Mouse (Mus musculus) B cell, adult 2 months (primary cell): ENCODE results near the gene Vps52.
"Not testable (repeated sequence)": the region's sequence is repeated elsewhere in the genome, so short reads cannot be mapped to it uniquely, and the experiment has no call there.

Experiments used
- DNase-seq, 2 experiments: peaks; one replicate each; pipeline ENCODE4 v3.0.0; 2022

Vps52 gene

DNA sequence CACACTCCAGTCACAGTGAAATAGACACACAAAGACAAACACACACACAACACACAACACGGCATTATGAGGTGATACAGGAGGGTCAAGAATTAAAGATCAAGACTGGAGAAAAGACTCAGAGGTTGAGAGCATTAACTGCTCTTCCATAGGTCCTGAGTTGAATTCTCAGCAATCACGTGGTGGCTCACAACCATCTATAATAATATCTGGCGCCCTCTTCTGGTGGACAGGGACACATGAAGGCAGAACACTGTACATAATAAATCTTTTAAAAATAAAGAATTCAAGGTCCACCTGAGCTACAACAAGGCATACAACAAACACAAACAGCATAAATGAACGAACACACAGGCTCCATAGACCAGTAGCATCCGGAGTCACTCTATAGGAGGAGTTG, 13.3 kb downstream of the Vps52 start:
- DNase-seq, result peak; percentile 82 to 83

GRCm38 (mm10) chr17:33969394-33969793, 13.8 kb downstream of the Vps52 start:
- DNase-seq, result peak; percentile 62 to 67

- DNase-seq, result peak in 1 of 2 experiments; percentile 26
These were observed 17.1 kb downstream of the Vps52 start for GRCm38 (mm10) chr17:33972691-33973090.

- DNase-seq, result no peak
These were observed 18.0 kb downstream of the Vps52 start for GRCm38 (mm10) chr17:33973572-33973971.

- peak in 1 of 2 experiments; percentile 34 for DNase-seq
These were observed 22.4 kb downstream of the Vps52 start for GRCm38 (mm10) chr17:33977861-33978557.

DNA sequence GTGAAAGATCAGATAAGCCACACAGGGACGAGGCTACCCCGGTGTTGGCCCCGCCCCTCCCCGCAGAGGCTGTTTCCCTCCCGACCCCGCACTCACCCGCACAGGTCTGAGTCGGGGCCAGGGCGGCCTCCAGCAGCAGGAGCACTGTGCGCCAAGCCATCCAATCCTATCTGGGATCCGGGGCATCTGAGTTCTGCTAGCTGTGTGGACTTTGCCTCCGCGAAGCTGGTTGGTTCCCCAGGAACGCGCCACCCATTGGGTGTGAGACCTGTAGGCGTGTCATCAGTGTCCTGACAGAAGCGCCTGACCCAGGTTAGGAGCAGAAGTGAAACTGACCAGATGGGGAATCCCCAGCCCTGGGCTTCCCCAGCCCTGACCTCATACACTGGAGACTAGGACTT, 23.0 kb downstream of the Vps52 start:
- DNase-seq, result peak; percentile 95 to 97

DNA sequence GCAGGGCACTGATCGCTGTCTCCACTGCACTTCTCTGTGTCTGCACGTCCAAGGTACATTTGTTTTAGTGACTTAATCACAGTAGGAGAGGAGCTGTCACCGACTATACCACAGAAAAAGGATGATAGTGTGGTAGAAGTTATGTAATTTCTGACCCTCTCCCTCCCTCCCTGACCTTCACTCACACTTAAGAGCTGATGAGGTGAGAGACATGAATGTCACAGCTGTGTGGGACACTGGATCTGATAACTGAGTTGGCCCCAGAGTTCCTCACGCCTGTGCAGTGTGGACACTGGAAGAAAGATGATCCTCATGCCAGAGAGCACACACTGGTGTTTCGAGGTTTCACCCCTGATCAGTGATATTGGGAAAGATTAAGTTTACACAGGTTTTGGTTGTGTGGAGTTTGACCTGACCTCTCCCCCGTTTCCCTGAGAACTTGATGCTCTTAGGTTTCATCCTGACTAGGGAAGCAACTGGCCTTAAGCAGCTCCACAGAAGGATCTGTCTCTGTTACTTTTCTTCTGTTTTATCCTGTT, 24.0 kb downstream of the Vps52 start:
- DNase-seq, result no peak

DNA sequence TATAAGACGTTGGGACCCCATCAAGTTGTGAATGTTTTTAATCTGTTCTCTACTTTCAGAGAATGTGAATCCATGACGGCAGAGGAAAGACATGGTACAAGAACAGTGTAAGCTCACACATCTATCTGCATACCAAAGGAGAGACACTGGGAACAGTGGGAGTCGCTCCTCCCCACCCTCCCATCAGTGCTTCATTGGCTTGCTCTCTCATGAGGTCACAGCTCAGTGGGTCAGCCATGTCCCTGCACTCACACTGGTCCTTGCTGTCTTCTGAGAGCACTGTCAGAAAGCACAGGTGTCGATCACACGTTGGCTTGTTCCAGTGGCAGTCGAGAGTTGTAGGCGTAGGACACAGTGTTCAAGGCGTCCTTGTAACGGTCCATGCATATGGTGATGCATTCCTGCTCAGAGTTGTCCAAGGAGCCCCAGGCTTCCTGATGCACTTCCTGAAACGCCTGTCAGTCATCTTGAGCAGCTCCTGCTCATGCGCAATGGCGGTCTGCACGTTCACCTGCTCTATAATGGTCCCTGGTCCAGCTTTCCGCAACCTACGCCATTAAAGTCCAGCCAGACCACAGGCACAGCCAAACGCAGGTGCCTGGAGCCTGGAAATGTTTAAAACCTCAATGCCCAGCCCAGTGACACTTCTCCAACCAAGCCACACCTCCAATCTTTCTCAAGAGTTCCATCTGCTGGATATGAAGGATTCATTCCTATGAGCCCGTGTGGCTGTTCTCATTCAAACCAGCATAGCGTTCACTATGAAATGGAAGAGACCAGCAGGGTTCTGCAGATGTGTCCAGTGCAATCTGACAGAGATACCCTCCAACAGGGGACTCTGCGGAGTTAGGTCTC, 24.8 kb downstream of the Vps52 start:
- DNase-seq, result no peak

GRCm38 (mm10) chr17:33981192-33981909, 25.7 kb downstream of the Vps52 start:
- DNase-seq, result peak; percentile 82 to 88

GRCm38 (mm10) chr17:33982136-33982535, 26.5 kb downstream of the Vps52 start:
- DNase-seq, result peak; percentile 84 to 85

- peak; percentile 83 to 84 for DNase-seq
These were observed 36.4 kb downstream of the Vps52 start for GRCm38 (mm10) chr17:33991788-33992664.

- no peak for DNase-seq
These were observed 39.3 kb downstream of the Vps52 start for GRCm38 (mm10) chr17:33994959-33995358.

DNA sequence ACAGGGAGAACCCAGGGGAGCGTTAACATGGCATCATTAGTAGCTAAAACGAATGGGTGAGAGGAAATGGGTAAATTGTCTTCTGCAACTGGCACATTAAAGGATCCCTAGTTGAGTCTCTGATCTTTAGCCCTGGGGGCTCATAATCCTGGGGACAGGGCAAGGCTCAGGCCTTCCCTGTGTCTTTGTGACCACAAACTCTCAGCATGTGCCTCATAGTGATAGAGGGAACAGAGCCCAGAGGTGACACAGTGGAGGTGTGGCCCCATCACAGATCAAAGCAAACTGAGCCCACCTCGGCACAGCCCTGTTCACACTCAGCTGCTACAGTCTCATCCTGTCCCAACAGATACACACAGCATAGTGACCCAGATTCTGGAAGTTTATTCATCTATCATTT, 40.0 kb downstream of the Vps52 start:
- DNase-seq, result peak in 1 of 2 experiments; percentile 27

- DNase-seq, result not testable (repeated sequence)
These were observed 41.4 kb downstream of the Vps52 start for GRCm38 (mm10) chr17:33997025-33997424.

- peak; percentile 43 to 53 for DNase-seq
These were observed 43.1 kb downstream of the Vps52 start for GRCm38 (mm10) chr17:33998697-33999096.

GRCm38 (mm10) chr17:33999341-34000149, 43.9 kb downstream of the Vps52 start:
- DNase-seq, result peak; percentile 38 to 45

DNA sequence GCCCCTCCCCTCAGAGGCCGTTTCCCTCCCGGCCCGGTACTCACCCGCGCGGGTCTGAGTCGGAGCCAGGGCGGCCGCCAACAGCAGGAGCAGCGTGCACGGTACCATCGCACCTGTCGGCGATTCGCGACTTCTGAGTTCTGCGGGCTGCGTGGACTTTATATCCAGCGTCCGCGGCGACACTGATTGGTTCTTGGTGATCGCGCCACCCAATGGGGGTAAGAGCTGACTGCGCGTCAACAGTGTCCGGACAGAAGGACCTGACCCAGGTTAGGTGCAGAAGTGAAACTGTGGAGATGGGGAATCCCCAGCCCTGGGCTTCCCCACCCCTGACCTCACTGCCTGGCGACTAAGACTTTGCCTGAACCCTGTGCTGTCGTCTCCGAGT, 44.5 kb downstream of the Vps52 start, which contains the start of gene H2-K1:
Gene H2-K1, minus strand, starts transcription at position 198 of the 388 bp plus-strand sequence.
- DNase-seq, result peak; percentile 97 to 98

GRCm38 (mm10) chr17:34000796-34001195, 45.2 kb downstream of the Vps52 start:
- DNase-seq, result not testable (repeated sequence)

- peak; percentile 73 to 76 for DNase-seq
These were observed 47.8 kb downstream of the Vps52 start for GRCm38 (mm10) chr17:34003426-34003825.

- no peak for DNase-seq
These were observed 51.0 kb downstream of the Vps52 start for GRCm38 (mm10) chr17:34006570-34006969.

GRCm38 (mm10) chr17:34010156-34010555, 54.5 kb downstream of the Vps52 start:
- DNase-seq, result no peak
